Mouse (Mus musculus) thymus, adult 2 months (tissue): Measurements from ENCODE around the gene Cspg4. TPM values are rescaled to one million over a fixed set of nuclear protein-coding genes. Genes with fewer than 3 reads are reported as not detected.

ENCODE experiments used
- DNase-seq: peaks from one replicate; pipeline ENCODE4 v3.0.0; 2021
- H3K27ac ChIP-seq: fragments of 200-500 bp; 2 replicates; pipeline ENCODE4 v1.5.1; 2012; ENCODE audit warnings: low read length, control low read depth; ENCODE audit not compliant: control insufficient read depth, insufficient read depth
- H3K27me3 ChIP-seq: fragments of 200-500 bp; 2 replicates; pipeline ENCODE4 v1.6.1; 2012; ENCODE audit warnings: mild to moderate bottlenecking, low read length, moderate library complexity, mixed read lengths; ENCODE audit not compliant: control insufficient read depth, insufficient read depth
- H3K36me3 ChIP-seq: fragments of 200-500 bp; 2 replicates; pipeline ENCODE4 v1.6.1; 2012; ENCODE audit warnings: mild to moderate bottlenecking, low read length, moderate library complexity; ENCODE audit not compliant: control insufficient read depth, insufficient read depth
- H3K4me1 ChIP-seq: fragments of 200-500 bp; replicated peaks from 2 replicates; pipeline ENCODE4 v1.6.1; 2012; ENCODE audit warnings: low read length; ENCODE audit not compliant: control insufficient read depth, insufficient read depth
- H3K4me3 ChIP-seq: fragments of 200-500 bp; 2 replicates; pipeline ENCODE4 v1.5.1; 2012; ENCODE audit warnings: mild to moderate bottlenecking, low read length, control low read depth, moderate library complexity; ENCODE audit not compliant: control insufficient read depth, insufficient read depth
- CTCF ChIP-seq: fragments of 200-500 bp; IDR thresholded peaks from 2 replicates; pipeline ENCODE4 v1.5.1; 2012; ENCODE audit warnings: mild to moderate bottlenecking, control low read depth, low read length, moderate library complexity, borderline replicate concordance; ENCODE audit not compliant: control insufficient read depth, poor library complexity, insufficient read depth; ENCODE audit errors: extremely low read depth
- POLR2A ChIP-seq: fragments of 200-500 bp; IDR thresholded peaks from 2 replicates; pipeline ENCODE4 v1.6.1; 2012; ENCODE audit warnings: mild to moderate bottlenecking, low read length, control low read depth, moderate library complexity; ENCODE audit not compliant: control insufficient read depth, poor library complexity, insufficient read depth; ENCODE audit errors: extremely low read depth
- WGBS: fragments of 180-500 bp; shearing (Covaris S2); methylation state at CpG from one replicate; pipeline ENCODE4 v1.1.7; 2018; 5-methylcytosine and 5-hydroxymethylcytosine counted together
- polyA plus RNA-seq: library from polyadenylated mRNA; depleted of rRNA; stranded (reverse); fragments of >200 nt; gene quantifications from 2 replicates; pipeline ENCODE4 v1.2.3, GENCODE M21; 2012

Cspg4 gene
- polyA plus RNA-seq, 1 experiment: 3.5 TPM

DNA sequence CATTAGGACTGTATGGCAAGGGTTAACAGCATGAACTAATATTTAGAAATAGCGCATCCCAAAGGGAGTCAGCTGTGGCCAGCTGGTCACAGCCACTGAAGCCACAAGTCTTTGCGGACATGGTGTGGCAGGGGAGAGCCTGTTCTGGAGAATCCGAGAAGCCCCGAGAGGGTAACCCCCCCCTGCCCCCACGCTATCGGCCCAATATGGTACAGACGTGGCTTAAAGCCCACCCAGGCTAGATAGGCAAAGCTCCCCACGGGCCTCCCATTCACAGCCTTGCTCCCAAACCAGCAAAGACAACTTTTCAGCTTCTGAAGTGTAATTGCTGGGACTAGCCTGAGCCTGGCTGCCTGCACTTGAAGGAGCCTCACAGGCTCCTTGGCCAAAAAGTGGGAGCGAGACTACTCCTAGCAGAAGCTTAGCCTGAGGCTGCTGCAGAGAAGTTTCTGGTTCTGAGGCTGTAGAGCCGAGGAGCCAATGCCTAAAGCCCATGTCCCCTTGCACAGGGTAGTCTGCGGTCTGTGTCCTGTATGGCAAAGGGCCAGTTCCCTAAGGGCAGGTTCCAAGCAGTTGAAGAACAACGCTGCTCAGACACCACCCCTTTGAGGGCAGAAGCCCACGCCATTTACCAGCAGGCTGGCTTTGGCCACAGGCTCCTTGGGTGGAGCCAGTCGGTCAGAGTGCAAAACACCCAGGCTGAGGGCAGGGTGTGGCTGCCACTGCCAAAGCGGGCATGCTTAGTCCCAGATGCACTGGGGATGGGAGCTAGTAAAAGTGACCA lies 4.2 kb upstream of the Cspg4 start:
- H3K4me1 ChIP-seq: no peaks in the 10 kb centered on the region
- 76% methylated on average over 15 of the region's 15 CpGs for WGBS
- no peaks in the 10 kb centered on the region for H3K36me3 ChIP-seq
- no peaks in the 10 kb centered on the region for H3K27me3 ChIP-seq
- H3K4me3 ChIP-seq: no peak overlapping the region
- no peak overlapping the region for H3K27ac ChIP-seq
- no peak for TF ChIP-seq POLR2A
- no peak for TF ChIP-seq CTCF
- DNase-seq: no peak

DNA sequence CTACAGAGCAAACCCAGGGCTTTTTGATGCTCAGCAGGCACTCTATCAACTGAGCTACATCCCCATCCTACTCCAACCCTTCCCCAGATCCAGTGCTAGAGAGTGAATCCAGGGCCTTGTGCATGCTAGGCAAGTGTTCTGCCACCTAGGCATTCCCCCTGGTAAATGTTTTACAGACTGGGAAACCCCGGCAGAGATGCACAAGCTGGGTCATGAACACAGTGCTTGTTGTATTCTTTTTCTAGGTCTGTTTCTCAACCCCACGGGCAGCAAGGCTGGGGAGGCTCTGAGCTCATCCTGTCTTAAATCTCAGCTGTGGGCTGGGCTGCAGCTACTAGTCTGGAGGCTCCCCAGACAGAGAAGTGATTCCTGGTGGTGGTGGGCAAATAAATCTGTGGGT lies 2.0 kb upstream of the Cspg4 start:
- no peaks in the 10 kb centered on the region for H3K36me3 ChIP-seq
- no peak for DNase-seq
- TF ChIP-seq POLR2A (no peak), CTCF (no peak)
- 71% methylated on average over 2 of the region's 2 CpGs for WGBS
- no peak overlapping the region for H3K27ac ChIP-seq
- H3K27me3 ChIP-seq: no peaks in the 10 kb centered on the region
- no peaks in the 10 kb centered on the region for H3K4me1 ChIP-seq
- H3K4me3 ChIP-seq: no peak overlapping the region

DNA sequence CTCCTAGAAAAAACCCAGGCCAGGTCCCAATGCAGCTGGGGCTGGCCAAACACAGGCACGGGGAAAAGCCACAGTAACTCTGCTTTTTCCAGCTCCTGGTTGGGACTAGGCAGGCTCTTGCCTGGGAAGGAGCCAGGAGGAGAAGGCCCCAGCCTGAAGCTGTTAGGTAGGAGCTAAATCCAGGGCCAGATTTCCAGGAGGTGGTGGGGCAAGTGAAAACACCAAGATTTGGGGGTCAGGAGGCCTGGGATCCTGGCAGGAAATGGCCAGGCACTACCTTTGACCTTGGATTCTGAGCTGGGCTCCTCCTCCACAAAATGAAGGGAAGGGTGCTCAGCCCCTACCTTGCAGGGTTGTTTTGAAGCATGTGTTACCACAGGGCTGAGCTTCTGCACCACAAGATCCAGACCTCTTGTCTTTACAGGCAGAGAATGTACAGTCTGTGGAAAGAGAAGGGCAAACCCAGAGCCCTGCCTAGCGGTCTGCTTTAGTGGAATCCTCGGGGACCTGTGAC lies 560 bp upstream of the Cspg4 start, which contains the start of gene Odf3l1:
Odf3l1 (minus strand) TSS at position 464 of the 514 bp plus-strand sequence.
- DNase-seq: no peak
- H3K4me3 ChIP-seq: no peak within 1 kb of the TSS
- no peaks in the 10 kb centered on the region for H3K4me1 ChIP-seq
- WGBS: 45% methylated on average over 3 of the region's 3 CpGs
- H3K27me3 ChIP-seq: no peaks in the 10 kb centered on the region
- no peak within 1 kb of the TSS for H3K27ac ChIP-seq
- H3K36me3 ChIP-seq: no peaks in the 10 kb centered on the region
- TF ChIP-seq CTCF (no peak), POLR2A (no peak)

DNA sequence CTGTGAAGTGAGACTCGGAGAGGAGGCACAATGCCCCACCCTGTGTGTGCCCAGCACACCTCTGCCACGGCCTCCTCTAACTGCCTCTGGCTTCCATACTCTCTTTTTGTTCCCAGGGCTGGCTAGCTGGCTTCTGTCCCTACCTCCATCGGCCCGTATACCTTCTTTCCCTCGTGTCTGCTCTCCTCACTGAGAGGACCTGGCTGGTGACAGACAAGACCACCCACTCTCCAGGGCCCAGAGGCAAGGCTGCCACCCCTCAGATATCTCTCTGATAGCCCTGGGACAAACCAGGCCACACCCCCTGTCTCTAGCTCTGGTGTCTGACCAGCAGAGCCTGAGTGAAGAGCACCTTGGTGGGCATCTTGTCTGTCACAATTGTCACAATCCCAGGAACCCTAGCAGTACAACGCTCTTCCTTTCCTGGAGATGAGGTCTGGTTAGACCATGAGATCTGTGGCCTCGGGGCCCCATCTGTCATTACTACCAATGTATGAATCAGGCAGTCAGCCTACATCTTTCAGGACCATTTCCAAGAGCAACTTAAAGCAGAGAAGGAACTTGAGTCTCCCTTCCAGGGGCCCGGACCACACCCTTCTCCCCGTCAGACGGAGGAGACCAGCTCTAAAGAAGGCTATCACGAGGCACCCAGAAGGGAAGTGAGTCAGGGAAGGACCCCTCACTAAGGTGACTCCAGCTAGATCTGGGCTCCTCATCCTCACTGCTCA lies 1.0 kb downstream of the Cspg4 start:
- no peak overlapping the region for H3K4me3 ChIP-seq
- WGBS: 84% methylated on average over 11 of the region's 11 CpGs
- no peak for DNase-seq
- TF ChIP-seq CTCF: no peak
- TF ChIP-seq POLR2A: no peak
- peaks cover 1% of the 10 kb centered on the region; the same call in 1 of the 2 replicates for H3K4me1 ChIP-seq
- no peak overlapping the region for H3K27ac ChIP-seq
- H3K36me3 ChIP-seq: no peaks in the 10 kb centered on the region
- H3K27me3 ChIP-seq: no peaks in the 10 kb centered on the region

DNA sequence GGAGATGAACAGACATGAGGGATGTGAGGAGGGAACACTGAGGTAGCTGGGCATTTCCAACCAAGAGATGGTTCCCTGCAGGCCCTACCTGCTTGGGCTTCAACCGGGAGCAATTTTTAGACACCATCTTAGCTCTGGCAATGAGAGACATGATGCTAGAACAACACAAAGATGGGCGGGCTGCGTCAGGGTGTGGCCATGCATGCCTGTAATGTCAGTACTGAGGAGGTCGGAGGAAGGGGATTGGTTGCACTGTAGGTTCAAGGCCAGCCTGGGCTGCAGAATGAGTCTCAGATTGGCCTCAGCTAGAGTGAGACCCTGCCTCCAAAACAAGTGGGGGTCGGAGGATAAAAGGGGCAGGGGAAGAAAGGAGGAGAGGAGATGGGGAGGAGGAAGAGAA lies 1.6 kb downstream of the Cspg4 start:
- Histone ChIP-seq H3K36me3 (no peaks in the 10 kb centered on the region), H3K4me1 (peaks cover 6% of the 10 kb centered on the region; the same call in 1 of the 2 replicates), H3K27ac (no peak overlapping the region), H3K27me3 (no peaks in the 10 kb centered on the region), H3K4me3 (no peak overlapping the region)
- 91% methylated on average over 5 of the region's 5 CpGs for WGBS
- no peak for DNase-seq
- TF ChIP-seq POLR2A (no peak), CTCF (no peak)

DNA sequence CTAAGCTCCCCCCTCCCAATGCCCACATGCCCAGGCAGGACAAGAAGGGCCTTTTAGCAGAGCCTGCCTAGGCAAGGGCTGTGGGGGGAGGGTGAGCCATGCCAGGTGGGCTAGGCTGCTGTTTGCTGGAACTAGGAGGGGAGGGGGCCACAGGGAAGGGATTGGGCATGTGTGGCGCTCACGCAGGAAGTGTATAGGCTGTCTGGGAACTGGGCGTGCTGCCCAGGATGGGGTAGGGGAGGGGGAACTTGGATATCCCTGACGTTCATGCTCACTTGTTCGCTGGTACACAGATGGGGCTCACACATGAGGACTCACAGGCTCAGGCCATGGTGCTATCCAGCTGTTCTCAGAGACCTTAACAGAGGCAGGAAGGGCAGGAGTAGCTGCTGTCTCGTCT lies 3.5 kb downstream of the Cspg4 start:
- Histone ChIP-seq H3K4me3 (no peak overlapping the region), H3K36me3 (no peaks in the 10 kb centered on the region), H3K4me1 (peaks cover 6% of the 10 kb centered on the region; the same call in 1 of the 2 replicates), H3K27me3 (no peaks in the 10 kb centered on the region), H3K27ac (no peak overlapping the region)
- DNase-seq: no peak
- 54% methylated on average over 6 of the region's 6 CpGs for WGBS
- no peak for TF ChIP-seq CTCF
- TF ChIP-seq POLR2A: no peak
